Mouse (Mus musculus) heart, adult 11 months (tissue): ENCODE data around the gene Gm16181.

Experiments used
- DNase-seq: peaks from one replicate; pipeline ENCODE4 v3.0.0; 2022

Gm16181 gene

GRCm38 (mm10) chr17:35195631-35196320 is 24.9 kb upstream of the Gm16181 start:
- DNase-seq: peak; percentile 98

- DNase-seq: peak; percentile 88
These were observed 24.4 kb upstream of the Gm16181 start for GRCm38 (mm10) chr17:35196321-35196641.

DNA sequence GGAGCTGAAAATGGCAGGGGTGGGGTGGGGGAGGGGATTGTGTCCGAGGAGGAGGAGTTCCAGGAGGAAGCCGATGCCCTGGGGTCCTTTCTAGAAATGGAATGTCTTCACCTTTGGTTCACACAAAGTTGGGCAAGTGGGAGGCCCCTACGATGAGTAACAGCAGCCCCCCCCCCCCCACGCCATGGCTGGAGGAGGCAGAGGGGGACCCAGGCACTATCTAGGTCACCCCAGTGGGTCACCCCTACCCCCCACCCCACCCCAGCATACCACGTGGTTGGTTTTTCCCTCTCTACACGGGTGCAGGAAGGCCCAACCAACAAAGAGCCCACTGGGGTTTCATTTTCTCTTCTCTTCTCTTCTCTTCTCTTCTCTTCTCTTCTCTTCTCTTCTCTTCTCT is 23.5 kb upstream of the Gm16181 start:
- no peak for DNase-seq

DNA sequence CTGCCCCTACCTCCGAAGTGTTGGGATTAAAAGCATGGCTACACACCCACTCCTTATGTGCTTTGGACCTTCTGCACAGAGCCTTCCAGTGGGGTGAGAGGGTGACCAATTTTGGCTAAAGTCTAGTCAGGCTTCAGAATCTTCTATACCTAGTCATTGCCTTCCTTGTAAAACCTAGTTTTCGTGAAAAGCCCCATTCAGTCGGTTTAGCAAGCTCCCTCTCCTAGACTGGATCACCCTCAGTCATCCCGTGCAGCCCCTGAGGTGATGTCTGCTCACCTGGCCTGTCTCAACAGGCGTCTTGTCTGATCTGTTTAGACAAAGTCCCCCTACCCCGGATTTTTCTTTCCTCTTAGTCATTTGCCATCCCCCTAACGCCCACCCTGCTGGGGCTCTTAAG is 22.6 kb upstream of the Gm16181 start:
- DNase-seq: no peak

DNA sequence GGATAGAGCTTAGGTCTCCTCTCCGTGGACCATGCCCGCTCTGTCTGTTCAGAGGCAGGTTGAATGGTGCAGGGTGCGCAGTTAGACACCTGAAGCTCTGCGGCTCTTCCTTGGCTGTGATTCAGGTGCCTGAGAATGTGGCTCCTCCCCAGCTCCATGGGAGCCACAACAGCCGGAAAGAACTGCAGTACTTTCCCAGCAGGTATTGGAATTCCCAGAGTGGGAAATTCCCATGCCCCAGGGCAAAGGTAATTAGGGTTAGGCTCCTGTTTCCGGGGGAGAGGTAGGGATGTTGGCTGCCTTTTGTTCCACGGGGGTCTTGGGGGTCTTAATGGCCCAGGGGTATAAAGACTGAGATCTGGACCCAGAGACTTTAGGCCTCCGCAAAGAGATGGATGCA is 21.7 kb upstream of the Gm16181 start:
- DNase-seq: peak; percentile 88

- peak; percentile 97 for DNase-seq
These were observed 20.2 kb upstream of the Gm16181 start for GRCm38 (mm10) chr17:35200398-35200797.

DNA sequence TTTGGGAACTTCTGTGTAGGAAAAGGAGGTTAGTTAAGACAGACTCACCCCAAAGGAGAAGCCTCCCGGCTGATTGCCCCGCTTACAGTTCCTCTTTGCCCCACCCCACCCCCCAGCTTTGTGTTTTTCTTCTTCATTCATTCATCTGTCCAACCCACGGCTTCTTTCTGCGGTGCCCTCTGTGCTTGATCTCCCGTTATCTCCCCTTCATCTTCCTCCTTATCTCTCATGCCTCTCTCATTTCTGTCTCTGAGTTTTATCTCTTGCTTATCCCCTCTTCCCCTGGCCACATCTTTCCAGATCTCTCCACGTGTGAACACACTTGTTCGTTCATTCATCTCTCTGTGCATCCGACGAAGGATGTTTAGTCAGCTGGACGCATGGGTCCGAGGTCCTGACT is 19.5 kb upstream of the Gm16181 start:
- peak; percentile 91 for DNase-seq

- DNase-seq: peak; percentile 99
These were observed 18.8 kb upstream of the Gm16181 start, which contains the start of gene Tnf for GRCm38 (mm10) chr17:35201787-35202186. Gene Tnf (minus strand): TSS chr17:35202007.

DNA sequence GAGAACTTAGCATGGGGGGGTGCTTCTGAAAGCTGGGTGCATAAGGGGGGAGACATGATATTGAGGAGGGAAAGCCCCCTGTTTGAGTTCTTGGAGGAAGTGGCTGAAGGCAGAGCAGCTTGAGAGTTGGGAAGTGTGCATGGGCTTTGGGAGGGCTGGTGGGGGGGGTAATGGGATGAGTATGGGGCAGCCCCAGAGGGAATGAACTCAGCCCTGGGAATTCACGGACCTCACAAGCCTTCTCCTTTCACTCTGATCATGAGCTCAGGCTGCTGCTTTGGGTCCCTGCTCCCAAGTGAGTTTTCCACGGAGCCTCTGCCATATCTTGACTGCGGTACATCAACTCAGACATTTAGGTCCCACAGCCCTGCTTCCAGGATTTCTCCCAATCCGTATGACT is 18.2 kb upstream of the Gm16181 start:
- peak; percentile 91 for DNase-seq

DNA sequence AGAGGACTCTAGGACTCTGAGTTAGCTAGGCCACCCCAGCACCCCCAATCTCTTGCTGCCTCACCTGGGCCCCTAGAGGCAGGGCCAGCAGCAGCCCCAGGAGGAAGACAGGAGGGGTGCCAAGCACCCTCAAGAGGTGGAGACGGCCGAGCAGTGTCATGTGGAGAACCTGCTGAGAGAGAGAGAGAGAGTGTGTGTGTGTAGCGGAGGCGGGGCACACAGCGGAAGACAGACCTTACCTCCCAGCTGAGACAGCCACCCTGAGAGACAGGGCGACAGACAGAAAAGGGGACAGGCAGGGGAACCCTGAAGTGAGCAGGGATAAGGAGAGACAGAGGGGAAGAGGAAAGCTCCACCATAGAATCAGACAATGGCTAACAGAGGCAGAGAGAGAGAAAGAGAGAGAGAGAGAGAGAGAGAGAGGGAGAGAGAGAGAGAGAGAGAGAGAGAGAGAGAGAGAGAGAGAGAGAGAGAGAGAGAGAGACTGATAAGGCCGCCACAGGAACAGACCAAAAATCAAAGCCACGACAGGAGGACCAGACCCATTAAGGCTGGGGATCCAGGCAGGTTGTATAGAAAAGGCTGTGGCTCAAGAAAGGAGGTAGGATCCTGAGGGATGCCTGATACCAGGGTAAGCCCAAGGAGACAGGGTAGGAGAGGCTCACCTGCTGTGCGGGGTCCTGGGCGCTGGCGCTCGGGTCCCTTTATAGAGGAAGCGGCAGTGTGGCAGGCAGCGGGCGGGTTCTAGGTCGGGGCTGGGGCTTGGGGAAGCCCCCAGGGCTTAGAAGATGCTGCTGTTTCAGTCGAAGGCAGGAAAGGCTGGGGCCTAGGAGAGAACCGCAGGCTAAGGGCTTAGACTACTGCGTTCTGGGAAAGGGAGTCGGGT is 15.9 kb upstream of the Gm16181 start, which contains the start of gene Lta:
Lta (minus strand) TSS at position 858 of the 886 bp plus-strand sequence.
- no peak for DNase-seq

DNA sequence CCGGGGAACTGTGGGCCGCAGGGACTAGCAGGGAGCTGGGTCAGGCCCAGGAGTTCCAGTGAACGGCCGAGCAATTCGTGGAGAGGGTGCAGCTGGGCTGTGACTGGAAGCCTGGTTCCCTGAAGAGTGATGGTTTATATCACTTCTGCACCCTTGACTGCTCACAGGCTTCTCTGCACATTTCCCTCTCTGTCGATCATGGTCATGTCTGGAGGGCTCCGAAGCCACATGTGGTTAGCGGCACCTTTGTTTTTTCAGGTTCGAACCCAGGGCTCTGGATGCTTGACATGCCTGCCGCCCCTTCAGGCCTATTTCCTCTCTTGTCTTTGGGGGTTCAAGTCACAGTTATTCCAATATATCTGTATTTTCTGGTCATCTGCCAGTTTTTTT is 15.3 kb upstream of the Gm16181 start:
- no peak for DNase-seq

GRCm38 (mm10) chr17:35209785-35210535 is 10.7 kb upstream of the Gm16181 start:
- peak; percentile 96 for DNase-seq

DNA sequence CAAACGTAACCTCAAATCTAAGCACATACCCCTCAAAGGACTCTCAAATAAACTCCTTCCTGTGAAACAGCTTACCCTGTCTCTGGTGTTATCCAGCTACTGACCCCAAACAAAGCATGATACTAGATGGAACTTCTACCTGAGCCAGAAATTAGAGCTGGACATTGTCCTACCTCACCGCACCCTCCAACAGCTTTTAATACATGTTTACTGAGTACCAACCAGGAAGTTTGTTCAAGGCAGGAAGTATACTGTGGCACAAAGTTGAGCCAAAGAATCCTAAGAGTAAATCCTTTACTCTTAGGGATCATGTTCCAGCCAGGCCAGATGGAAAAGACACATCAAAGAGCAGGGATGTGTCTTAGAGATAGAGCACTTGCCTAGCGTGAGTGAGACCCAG is 10.0 kb upstream of the Gm16181 start:
- DNase-seq: no peak

- no peak for DNase-seq
These were observed 7.6 kb upstream of the Gm16181 start for GRCm38 (mm10) chr17:35213071-35213470.

- DNase-seq: peak; percentile 99
These were observed 2.0 kb upstream of the Gm16181 start for GRCm38 (mm10) chr17:35218516-35219193.

- peak; percentile 98 for DNase-seq
These were observed 1.0 kb upstream of the Gm16181 start for GRCm38 (mm10) chr17:35219601-35220041.

DNA sequence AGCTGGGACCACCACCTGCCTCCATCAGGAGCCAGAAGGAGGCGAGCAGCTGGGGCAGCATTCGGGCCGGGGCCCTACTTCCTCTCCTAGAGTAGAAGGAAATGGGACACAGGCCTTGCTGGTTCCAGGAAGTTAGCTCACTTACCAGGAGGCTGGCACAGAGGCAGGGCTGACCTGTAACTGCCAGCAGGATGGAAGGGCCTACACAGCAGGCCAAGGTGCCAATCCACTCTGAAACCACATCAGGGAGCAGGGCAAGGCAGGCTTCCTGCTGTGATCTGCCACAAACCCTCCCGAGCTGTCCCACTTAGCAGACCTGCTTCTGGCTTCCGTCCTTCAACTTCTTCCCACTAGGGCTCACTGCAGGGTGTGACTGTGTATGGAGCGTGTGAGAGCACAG is 1.7 kb downstream of the Gm16181 start:
- peak; percentile 95 for DNase-seq

DNA sequence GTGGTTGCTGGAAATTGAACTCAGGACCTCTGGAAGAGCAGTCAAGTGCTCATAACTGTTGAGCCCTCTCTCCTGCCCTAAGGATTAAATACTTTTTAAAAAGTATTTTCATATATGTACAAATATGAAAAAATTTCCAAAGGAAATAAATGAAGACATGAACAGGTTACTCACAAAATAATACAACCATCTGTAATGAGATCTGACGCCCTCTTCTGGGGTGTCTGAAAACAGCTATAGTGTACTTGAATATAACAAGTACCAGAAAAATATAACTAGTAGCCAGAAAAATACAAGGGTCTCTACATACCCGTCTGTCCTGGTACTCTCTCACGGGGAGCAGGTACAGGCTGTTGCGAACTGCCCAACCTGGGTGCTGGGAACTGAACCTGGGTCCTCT is 4.0 kb downstream of the Gm16181 start:
- no peak for DNase-seq

GRCm38 (mm10) chr17:35225456-35225855 is 4.8 kb downstream of the Gm16181 start:
- no peak for DNase-seq

DNA sequence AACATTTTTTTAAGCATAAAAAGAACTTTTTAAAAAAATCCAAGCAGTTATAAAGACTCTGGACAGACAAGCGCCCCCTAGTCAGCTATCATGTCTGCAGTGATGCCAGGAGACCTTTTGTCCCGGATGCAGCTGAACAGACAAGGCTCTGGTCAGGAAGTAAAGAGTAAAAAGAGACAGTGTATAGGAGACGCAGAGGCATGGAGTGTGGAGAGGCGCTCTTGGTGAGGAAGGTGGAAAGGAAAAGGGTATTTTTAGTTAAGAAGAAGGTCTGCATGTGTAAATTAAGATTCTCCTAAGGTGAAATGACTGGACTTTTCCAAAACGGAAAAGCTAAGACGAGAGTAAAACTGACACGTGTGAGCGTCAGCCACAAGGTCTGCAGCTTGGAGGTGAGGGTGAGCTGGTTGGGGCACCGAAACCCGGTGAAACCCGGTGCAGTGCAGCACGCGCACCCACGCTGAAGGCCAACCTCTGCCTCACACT is 6.0 kb downstream of the Gm16181 start:
- no peak for DNase-seq

DNA sequence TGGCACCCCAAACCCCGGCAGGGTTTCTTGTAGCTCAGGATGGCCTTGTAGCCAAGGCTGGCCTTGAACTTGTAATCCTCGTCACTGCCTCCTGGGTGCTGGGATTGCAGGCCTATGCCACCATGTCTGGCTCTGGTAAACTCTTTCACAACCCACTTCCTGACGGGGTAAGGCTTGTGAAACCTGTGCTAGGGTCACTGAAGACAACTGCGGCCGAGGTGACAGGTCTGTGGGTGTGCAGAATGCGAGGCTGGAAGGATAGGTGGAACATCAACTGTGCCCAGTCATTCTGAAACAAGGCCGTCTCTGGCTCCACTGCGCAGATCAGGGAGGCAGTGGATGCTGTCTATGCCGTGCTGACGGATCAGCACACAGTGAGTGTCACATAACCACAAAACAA is 10.4 kb downstream of the Gm16181 start:
- DNase-seq: peak; percentile 89

GRCm38 (mm10) chr17:35232043-35232442 is 11.4 kb downstream of the Gm16181 start:
- peak; percentile 98 for DNase-seq

DNA sequence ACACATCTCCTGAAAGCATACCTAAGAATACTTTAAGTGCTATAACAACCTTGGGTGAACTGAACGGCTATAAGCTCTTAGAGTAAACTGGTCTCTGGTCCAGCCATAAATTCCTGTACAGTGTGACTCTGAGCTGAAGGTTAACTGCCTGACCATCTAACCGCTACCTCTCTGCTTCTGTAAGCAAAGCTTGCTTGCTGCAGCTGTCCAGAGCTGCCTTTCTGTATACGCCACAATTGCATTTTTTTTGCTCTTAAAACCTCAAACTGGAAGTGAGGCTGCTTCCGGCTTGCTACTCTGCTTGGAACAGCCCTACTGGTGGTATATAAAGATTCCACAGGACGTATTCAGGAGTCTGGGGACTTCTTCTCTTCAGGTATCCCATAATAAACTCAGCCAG is 12.0 kb downstream of the Gm16181 start:
- no peak for DNase-seq
